Mouse (Mus musculus) heart, embryonic 13.5 days (tissue): ENCODE results near the gene Sgms1. TPM values are rescaled to one million over a fixed set of nuclear protein-coding genes. Genes with fewer than 3 reads are reported as not detected.

Experiments
- ATAC-seq: fragments of 200-750 bp; cut with Nextera tagmentation; 2 replicates; pipeline ENCODE4 v1.8.0; 2017; ENCODE audit warnings: moderate TSS enrichment; ENCODE audit not compliant: insufficient number of reproducible peaks, low FRiP score, low TSS enrichment; ENCODE audit errors: extremely low read depth
- H3K27ac ChIP-seq: fragments of 300-500 bp; sonication (generic); replicated peaks from 2 replicates; pipeline ENCODE4 v1.5.1; 2015; ENCODE audit warnings: moderate library complexity, mild to moderate bottlenecking, inconsistent platforms
- H3K27me3 ChIP-seq: fragments of 300-500 bp; sonication (generic); replicated peaks from 2 replicates; pipeline ENCODE4 v1.6.1; 2015; ENCODE audit warnings: mild to moderate bottlenecking, inconsistent platforms
- H3K36me3 ChIP-seq: fragments of 300-500 bp; sonication (generic); 2 replicates; pipeline ENCODE4 v1.6.1; 2015; ENCODE audit warnings: mild to moderate bottlenecking, inconsistent platforms
- H3K4me1 ChIP-seq: fragments of 300-500 bp; sonication (generic); 2 replicates; pipeline ENCODE4 v1.6.1; 2015; ENCODE audit warnings: inconsistent platforms
- H3K4me2 ChIP-seq: fragments of 300-500 bp; sonication (generic); 2 replicates; pipeline ENCODE4 v1.6.1; 2015; ENCODE audit warnings: inconsistent platforms, mild to moderate bottlenecking, moderate library complexity
- H3K4me3 ChIP-seq: fragments of 300-500 bp; sonication (generic); 2 replicates; pipeline ENCODE4 v1.5.1; 2015; ENCODE audit warnings: moderate library complexity, mild to moderate bottlenecking, inconsistent platforms
- H3K9ac ChIP-seq: fragments of 300-500 bp; sonication (generic); 2 replicates; pipeline ENCODE4 v1.6.1; 2015; ENCODE audit warnings: inconsistent platforms, mild to moderate bottlenecking, moderate library complexity
- H3K9me3 ChIP-seq: fragments of 300-500 bp; sonication (generic); 2 replicates; pipeline ENCODE4 v1.6.1; 2016; ENCODE audit warnings: inconsistent platforms
- WGBS: fragments of 180-500 bp; shearing (Covaris S2); methylation state at CpG from one replicate; pipeline ENCODE4 v1.1.7; 2015; ENCODE audit warnings: mixed read lengths; 5-methylcytosine and 5-hydroxymethylcytosine counted together
- polyA plus RNA-seq: library from polyadenylated mRNA; unstranded; fragments of >200 nt; fragmentation: Nextera tagmentation; extraction: Ambion mirVana; gene quantifications from 2 replicates; pipeline ENCODE4 v1.2.1, GENCODE M21; 2015

Sgms1 gene
- polyA plus RNA-seq, 1 experiment from 2014 or later = 33.3 TPM

GRCm38 (mm10) chr19:32333544-32333943 is 56.0 kb downstream of the Sgms1 start:
- 53% methylated on average over 4 of the region's 4 CpGs for WGBS
- Histone ChIP-seq H3K4me3 (no peak overlapping the region), H3K9me3 (no peaks in the 10 kb centered on the region), H3K27ac (no peak overlapping the region), H3K36me3 (0 out of 2 replicates have a peak, but pooled peaks cover 3% of the 10 kb centered on the region), H3K9ac (peak overlapping the region; percentile 40; the same call in 1 of the 2 replicates), H3K4me1 (peaks cover 64% of the 10 kb centered on the region), H3K4me2 (no peak overlapping the region), H3K27me3 (no peaks in the 10 kb centered on the region)
- ATAC-seq = no peak

- Histone ChIP-seq H3K36me3 (0 out of 2 replicates have a peak, but pooled peaks cover 3% of the 10 kb centered on the region), H3K4me2 (no peak overlapping the region), H3K27me3 (no peaks in the 10 kb centered on the region), H3K4me3 (no peak overlapping the region), H3K9me3 (no peaks in the 10 kb centered on the region), H3K9ac (no peak overlapping the region), H3K27ac (0 out of 2 replicates have a peak overlapping the region, but pooled peaks have one; percentile 12), H3K4me1 (peaks cover 60% of the 10 kb centered on the region)
- WGBS = 88% methylated on average over 17 of the region's 17 CpGs
- no peak for ATAC-seq
Observed at GRCm38 (mm10) chr19:32332779-32333460, 56.6 kb downstream of the Sgms1 start.

- Histone ChIP-seq H3K4me1 (peaks cover 63% of the 10 kb centered on the region), H3K9me3 (no peaks in the 10 kb centered on the region), H3K4me2 (no peak overlapping the region), H3K4me3 (no peak overlapping the region), H3K9ac (0 out of 2 replicates have a peak overlapping the region, but pooled peaks have one; percentile 35), H3K27ac (peak overlapping the region; percentile 39; the same call in 1 of the 2 replicates), H3K36me3 (0 out of 2 replicates have a peak, but pooled peaks cover 3% of the 10 kb centered on the region), H3K27me3 (no peaks in the 10 kb centered on the region)
- WGBS = 57% methylated on average over 3 of the region's 3 CpGs
- ATAC-seq = no peak
Observed at GRCm38 (mm10) chr19:32330231-32330630, 59.3 kb downstream of the Sgms1 start.

GRCm38 (mm10) chr19:32329511-32329910 is 60.0 kb downstream of the Sgms1 start:
- H3K36me3 ChIP-seq = 0 out of 2 replicates have a peak, but pooled peaks cover 3% of the 10 kb centered on the region
- H3K27ac ChIP-seq = 0 out of 2 replicates have a peak overlapping the region, but pooled peaks have one; percentile 39
- 75% methylated on average over 5 of the region's 5 CpGs for WGBS
- no peak overlapping the region for H3K9ac ChIP-seq
- no peak for ATAC-seq
- no peak overlapping the region for H3K4me2 ChIP-seq
- no peaks in the 10 kb centered on the region for H3K9me3 ChIP-seq
- no peak overlapping the region for H3K4me3 ChIP-seq
- peaks cover 70% of the 10 kb centered on the region for H3K4me1 ChIP-seq
- no peaks in the 10 kb centered on the region for H3K27me3 ChIP-seq

- 46% methylated on average over 2 of the region's 2 CpGs for WGBS
- no peak for ATAC-seq
- no peak overlapping the region for H3K9ac ChIP-seq
Observed at GRCm38 (mm10) chr19:32328089-32328828, 61.3 kb downstream of the Sgms1 start.

GRCm38 (mm10) chr19:32326621-32327021 is 62.9 kb downstream of the Sgms1 start:
- 26% methylated on average over 4 of the region's 4 CpGs for WGBS
- Histone ChIP-seq H3K4me1 (peaks cover 75% of the 10 kb centered on the region), H3K9me3 (no peaks in the 10 kb centered on the region), H3K36me3 (0 out of 2 replicates have a peak, but pooled peaks cover 3% of the 10 kb centered on the region), H3K27me3 (no peaks in the 10 kb centered on the region), H3K9ac (no peak overlapping the region), H3K27ac (peak overlapping the region; percentile 55), H3K4me2 (no peak overlapping the region), H3K4me3 (no peak overlapping the region)
- no peak for ATAC-seq

More at GRCm38 (mm10) chr19:32328089-32328828, 61.3 kb downstream of the Sgms1 start:
- no peak overlapping the region for H3K4me3 ChIP-seq
- H3K27me3 ChIP-seq = no peaks in the 10 kb centered on the region
- H3K36me3 ChIP-seq = 0 out of 2 replicates have a peak, but pooled peaks cover 3% of the 10 kb centered on the region
- H3K9me3 ChIP-seq = no peaks in the 10 kb centered on the region
- H3K27ac ChIP-seq = peak overlapping the region; percentile 15
- H3K4me2 ChIP-seq = no peak overlapping the region
- peaks cover 65% of the 10 kb centered on the region for H3K4me1 ChIP-seq

GRCm38 (mm10) chr19:32326156-32326555 is 63.4 kb downstream of the Sgms1 start:
- H3K4me1 ChIP-seq = peaks cover 80% of the 10 kb centered on the region
- H3K4me3 ChIP-seq = no peak overlapping the region
- H3K9ac ChIP-seq = no peak overlapping the region
- H3K27ac ChIP-seq = peak overlapping the region; percentile 55
- H3K9me3 ChIP-seq = no peaks in the 10 kb centered on the region
- H3K4me2 ChIP-seq = no peak overlapping the region
- H3K36me3 ChIP-seq = 0 out of 2 replicates have a peak, but pooled peaks cover 3% of the 10 kb centered on the region
- no peak for ATAC-seq
- no peaks in the 10 kb centered on the region for H3K27me3 ChIP-seq
- WGBS = 56% methylated on average over 3 of the region's 3 CpGs

GRCm38 (mm10) chr19:32325100-32325768 is 64.3 kb downstream of the Sgms1 start:
- H3K9me3 ChIP-seq = no peaks in the 10 kb centered on the region
- 43% methylated on average over 10 of the region's 10 CpGs for WGBS
- no peak overlapping the region for H3K4me2 ChIP-seq
- 0 out of 2 replicates have a peak overlapping the region, but pooled peaks have one; percentile 25 for H3K27ac ChIP-seq
- no peaks in the 10 kb centered on the region for H3K27me3 ChIP-seq
- peaks cover 73% of the 10 kb centered on the region for H3K4me1 ChIP-seq
- H3K36me3 ChIP-seq = 0 out of 2 replicates have a peak, but pooled peaks cover 5% of the 10 kb centered on the region
- ATAC-seq = no peak
- H3K9ac ChIP-seq = no peak overlapping the region
- H3K4me3 ChIP-seq = no peak overlapping the region

- Histone ChIP-seq H3K4me3 (no peak overlapping the region), H3K9ac (no peak overlapping the region), H3K4me2 (no peak overlapping the region), H3K36me3 (0 out of 2 replicates have a peak, but pooled peaks cover 8% of the 10 kb centered on the region), H3K27me3 (no peaks in the 10 kb centered on the region), H3K27ac (no peak overlapping the region), H3K9me3 (no peaks in the 10 kb centered on the region), H3K4me1 (peaks cover 72% of the 10 kb centered on the region)
- no peak for ATAC-seq
- 90% methylated on average over 1 of the region's 1 CpGs for WGBS
Observed at GRCm38 (mm10) chr19:32324550-32324949, 65.0 kb downstream of the Sgms1 start.

- Histone ChIP-seq H3K27ac (peak overlapping the region; percentile 82), H3K9ac (no peak overlapping the region), H3K27me3 (no peaks in the 10 kb centered on the region), H3K9me3 (no peaks in the 10 kb centered on the region), H3K4me1 (peaks cover 70% of the 10 kb centered on the region), H3K36me3 (0 out of 2 replicates have a peak, but pooled peaks cover 5% of the 10 kb centered on the region), H3K4me2 (no peak overlapping the region), H3K4me3 (no peak overlapping the region)
- ATAC-seq = no peak
- 77% methylated on average over 11 of the region's 11 CpGs for WGBS
Observed at GRCm38 (mm10) chr19:32323070-32323469, 66.4 kb downstream of the Sgms1 start.
